Mouse (Mus musculus): ENCODE measurements around the gene Lce1i. TPM values are rescaled to one million over a fixed set of nuclear protein-coding genes. Genes with fewer than 3 reads are reported as not detected.
"Not testable (repeated sequence)": the region's sequence is repeated elsewhere in the genome, so short reads cannot be mapped to it uniquely, and the experiment has no call there.

Lce1i gene
- not detected for total RNA-seq (2021)

DNA sequence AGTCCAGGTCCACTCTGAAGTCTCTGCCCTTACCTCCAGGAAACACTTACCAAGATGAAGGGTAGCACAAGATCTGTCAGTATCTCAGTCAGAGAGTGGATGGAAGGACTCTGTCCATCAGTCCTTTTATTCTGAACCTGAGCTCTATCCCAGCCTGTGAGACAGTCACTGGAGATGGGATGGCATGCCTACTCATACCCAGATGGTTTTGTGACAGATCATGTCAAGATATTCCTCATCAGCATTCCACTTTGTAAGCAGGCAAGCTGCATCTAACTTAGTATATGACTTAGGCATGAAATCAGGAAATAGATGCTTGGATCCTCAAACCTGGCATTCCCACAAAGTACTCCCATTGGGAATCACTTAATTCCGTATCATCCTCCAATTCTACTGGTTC lies at the start of gene Lce1i:
Gene Lce1i, minus strand, starts transcription at position 101 of the 400 bp plus-strand sequence.
- DNase-seq, result no peak
- intact Hi-C loops (cut with DNase I), result no loop called here

DNA sequence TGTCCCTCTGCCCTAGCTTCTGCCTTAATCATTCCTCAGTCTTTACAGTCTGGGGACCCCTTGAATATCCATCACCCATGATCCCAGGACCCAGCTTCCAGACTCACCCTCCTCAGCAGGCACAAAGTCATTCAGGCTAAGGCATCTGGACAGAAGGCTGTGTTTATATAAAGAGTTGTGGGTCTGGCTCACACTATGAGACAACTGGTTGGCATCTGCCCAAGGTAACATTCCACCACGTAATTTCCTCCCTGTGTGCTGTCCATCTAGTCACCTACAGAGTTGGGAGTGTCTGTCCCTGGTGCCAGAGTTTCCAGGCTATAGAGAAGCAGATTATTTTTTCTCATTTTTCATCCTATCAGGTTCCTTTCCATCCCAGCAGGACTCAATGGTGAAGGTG lies 48.4 kb upstream of the Lce1i start, which contains the start of gene Kprp:
Gene Kprp, minus strand, starts transcription at position 140 of the 400 bp plus-strand sequence.
- intact Hi-C loops (cut with DNase I), result no loop called here
- no peak for DNase-seq

DNA sequence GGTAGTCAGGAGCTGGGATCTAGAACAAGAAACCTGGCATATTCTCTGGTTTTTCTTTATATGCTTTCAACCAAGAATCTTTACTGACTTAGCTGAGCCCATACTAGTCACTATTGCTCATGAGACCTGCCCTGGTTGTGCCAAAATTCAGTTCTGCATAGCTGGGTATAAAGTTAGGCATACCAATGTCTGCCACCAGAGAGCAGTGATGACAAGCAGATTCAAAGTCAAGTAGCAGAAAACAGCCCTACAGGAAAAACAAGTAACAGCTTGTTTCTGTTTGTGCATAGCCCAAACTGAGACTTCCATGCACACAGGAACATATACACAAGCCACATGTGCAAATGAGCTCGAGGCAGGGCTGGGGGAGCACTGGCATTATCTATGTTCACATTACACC lies 47.1 kb upstream of the Lce1i start:
- DNase-seq, result no peak
- intact Hi-C loops (cut with DNase I), result no loop called here

DNA sequence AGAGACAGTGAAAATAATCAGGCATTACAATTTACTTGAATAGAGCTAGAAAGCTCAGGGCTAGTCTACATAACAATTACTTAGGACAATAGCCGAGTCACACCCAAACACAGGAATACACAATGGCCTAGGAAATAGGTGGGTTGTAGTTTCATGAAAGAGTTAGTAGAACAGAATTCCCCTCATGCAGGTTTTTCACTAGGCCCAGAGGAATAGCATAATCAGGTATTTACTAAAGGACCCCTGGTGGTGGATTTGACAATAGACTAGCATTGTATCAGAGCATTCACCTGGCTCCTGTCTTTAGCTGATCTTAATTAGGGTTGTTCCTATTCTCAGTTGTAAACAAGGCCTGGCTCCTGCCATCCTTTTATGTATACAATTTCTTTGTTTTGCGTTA lies 37.3 kb upstream of the Lce1i start:
- intact Hi-C loops (cut with DNase I); DNase-seq: not testable (repeated sequence)

DNA sequence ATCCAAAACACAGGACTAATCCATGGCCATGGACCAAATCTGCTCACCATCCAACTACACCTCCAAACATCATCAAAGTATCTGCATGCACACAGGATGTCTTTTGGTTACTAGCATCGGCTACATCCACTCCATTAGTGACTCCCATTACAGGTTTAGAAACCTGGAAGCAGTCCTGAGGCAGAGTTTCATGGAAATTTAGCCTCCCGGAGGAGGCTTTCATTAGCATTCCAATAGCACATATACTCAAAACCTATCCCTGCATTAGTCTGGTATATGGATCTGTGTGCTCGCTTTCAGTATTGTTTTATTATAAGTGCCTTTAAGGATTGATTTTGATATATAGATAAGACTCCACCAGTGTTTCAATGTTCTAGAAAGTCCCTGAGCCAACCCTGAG lies 36.9 kb upstream of the Lce1i start:
- DNase-seq, result no peak
- intact Hi-C loops (cut with DNase I), result no loop called here

DNA sequence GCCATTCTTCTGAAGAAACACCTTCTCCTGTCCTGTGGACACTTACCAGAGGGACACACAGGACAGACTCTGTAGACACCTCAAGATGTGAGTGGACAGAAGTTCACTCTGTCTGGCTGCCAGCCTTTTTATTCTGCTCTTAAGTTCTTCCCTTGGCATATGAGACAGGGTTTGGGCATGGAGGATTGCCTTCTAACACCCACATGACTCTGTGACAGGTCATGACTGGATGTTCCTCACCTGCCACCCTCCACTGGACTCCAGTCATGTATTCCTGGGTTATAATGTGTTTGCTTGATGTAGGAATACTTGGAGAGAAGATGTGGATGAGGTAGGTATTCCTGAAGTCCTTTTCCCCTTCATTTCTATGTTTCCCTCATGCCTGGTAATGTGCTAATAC lies 29.1 kb upstream of the Lce1i start, which contains the start of gene Lce1k:
Gene Lce1k, minus strand, starts transcription at position 101 of the 400 bp plus-strand sequence.
- intact Hi-C loops (cut with DNase I), result no loop called here

DNA sequence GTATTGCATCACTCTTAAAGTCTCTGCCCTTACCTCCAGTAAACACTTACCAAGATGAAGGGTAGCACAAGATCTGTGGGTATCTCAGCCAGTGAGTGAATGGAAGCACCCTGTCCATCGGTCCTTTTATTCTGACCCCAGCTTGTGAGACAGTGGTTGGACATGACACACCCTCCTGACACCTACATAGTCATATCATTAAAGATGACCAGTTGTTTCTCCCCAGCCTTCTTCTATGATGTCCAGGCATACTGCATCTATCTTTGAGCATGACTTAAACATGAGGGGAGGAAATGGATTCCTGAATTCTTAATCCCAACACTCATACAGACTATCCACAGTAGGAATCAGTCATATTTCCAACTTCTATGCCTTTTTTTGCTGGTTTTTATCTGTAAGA lies 11.7 kb upstream of the Lce1i start, which contains the start of gene Lce1j:
Gene Lce1j, minus strand, starts transcription at position 101 of the 400 bp plus-strand sequence.
- no peak for DNase-seq
- intact Hi-C loops (cut with DNase I), result no loop called here

More for the DNA sequence above, 29.1 kb upstream of the Lce1i start, which contains the start of gene Lce1k:
- no peak for DNase-seq

DNA sequence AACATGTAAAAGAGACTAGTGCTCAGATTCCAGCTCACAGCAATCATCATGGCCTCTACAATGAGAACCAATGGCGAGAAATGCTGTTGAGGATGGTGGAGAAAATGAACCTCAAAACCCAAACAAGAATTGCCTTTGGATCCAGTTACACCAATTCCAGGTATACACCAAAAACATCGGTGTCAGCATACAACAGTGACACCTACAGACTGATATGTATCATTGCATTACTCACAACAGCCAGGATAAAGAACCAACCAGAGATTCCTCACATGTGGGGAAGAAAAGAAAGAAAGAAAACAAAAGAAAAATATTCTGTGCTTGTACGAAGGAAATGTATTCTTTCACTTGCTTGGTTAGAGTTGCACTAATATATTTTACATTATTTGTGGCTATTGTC lies 7.1 kb downstream of the Lce1i start:
- no peak for DNase-seq
- intact Hi-C loops (cut with DNase I), result no loop called here

DNA sequence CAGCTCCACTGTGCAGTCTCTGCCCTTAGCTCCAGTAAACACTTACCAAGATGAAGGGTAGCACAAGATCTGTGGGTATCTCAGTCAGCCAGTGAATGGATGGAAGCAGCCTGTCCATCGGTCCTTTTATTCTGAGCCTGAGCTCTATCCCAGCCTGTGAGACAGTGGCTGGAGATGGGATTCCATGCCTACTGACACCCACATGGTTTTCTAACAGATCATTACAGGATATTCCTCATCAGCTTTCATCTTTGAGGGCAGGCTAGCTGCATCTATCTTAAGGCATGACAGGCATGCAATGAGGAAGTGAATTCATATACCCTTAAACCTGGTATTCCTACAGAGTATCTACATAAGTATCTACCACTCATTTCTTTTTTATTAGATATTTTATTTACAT lies 13.7 kb downstream of the Lce1i start, which contains the start of gene Lce1h:
Gene Lce1h, minus strand, starts transcription at position 101 of the 400 bp plus-strand sequence.
- DNase-seq, result no peak
- intact Hi-C loops (cut with DNase I), result loop anchor here (10.0 kb wide), 1 partner anchor 610 kb away; no protein-coding TSS in a partner anchor

DNA sequence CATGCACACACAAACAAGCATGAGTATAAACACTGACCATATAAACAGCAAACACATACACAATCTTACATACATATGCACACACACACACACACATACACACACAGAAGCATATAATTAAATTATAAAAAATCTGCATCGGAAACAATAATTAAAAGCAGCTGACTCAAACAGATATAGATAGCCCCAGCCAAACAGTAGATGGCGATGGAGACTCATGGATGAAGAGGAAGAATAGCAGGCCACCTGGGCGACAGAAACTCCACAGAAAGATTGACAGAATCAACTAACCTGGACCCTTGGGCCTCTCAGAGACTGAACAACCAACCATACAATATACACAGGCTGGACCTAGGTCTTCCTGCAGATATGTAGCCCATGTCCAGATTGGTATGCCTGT lies 25.5 kb downstream of the Lce1i start:
- DNase-seq, result no peak
- intact Hi-C loops (cut with DNase I), result no loop called here

DNA sequence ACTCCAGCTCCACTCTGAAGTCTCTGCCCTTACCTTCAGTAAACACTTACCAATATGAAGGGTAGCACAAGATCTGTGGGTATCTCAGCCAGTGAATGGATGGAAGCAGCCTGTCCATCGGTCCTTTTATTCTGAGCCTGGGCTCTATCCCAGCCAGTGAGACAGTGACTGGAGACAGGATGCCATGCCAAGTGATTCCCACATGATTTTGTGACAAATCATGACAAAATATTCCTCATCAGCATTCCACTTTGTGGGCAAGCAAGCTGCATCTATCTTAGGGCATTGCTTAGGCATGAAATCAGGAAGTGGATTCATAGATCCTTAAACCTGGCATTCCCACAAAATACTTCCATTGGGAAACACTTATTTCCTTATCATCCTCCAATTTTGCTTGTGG lies 26.5 kb downstream of the Lce1i start, which contains the start of gene Lce1g:
Gene Lce1g, minus strand, starts transcription at position 101 of the 400 bp plus-strand sequence.
- DNase-seq, result no peak
- intact Hi-C loops (cut with DNase I), result no loop called here

DNA sequence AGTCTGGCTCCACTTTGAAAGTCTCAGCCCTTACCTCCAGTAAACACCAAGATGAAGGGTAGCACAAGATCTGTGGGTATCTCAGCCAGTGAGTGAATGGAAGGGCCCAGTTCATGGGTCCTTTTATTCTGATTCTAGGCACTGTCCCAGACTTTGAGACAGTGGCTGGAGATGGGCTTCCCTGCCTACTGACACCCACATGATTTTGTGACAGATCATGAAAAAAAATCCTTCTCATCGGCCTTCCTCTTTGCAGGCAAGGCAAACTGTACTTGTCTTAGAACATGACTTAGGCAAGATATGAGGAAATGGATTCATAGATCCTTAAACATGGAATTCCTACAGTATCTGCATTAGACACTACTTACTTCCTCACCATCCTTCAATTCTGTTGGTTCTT lies 39.7 kb downstream of the Lce1i start, which contains the start of gene Gm38119:
Gene Gm38119, minus strand, starts transcription at position 101 of the 400 bp plus-strand sequence.
- DNase-seq, result no peak
- intact Hi-C loops (cut with DNase I), result no loop called here

Other genes with a start within 250 kb of the Lce1i start
- not detected for gene 2310046K23Rik, start 244.4 kb downstream of the Lce1i start, total RNA-seq (2021)
- not detected for gene Ivl, start 205.2 kb downstream of the Lce1i start, total RNA-seq (2021)
- gene Smcp, start 189.9 kb downstream of the Lce1i start, total RNA-seq (2021), result not detected
- gene 2210017I01Rik, start 171.4 kb downstream of the Lce1i start, total RNA-seq (2021), result not detected
- gene Lce6a, start 157.2 kb downstream of the Lce1i start, total RNA-seq (2021), result not detected
- gene Lce1a1, start 130.6 kb downstream of the Lce1i start, total RNA-seq (2021), result not detected
- not detected for gene Lce1b, start 122.0 kb downstream of the Lce1i start, total RNA-seq (2021)
- not detected for gene Lce1a2, start 108.6 kb downstream of the Lce1i start, total RNA-seq (2021)
- not detected for gene Lce1c, start 99.7 kb downstream of the Lce1i start, total RNA-seq (2021)
- not detected for gene Lce1d, start 91.7 kb downstream of the Lce1i start, total RNA-seq (2021)
- gene Lce1e, start 69.8 kb downstream of the Lce1i start, total RNA-seq (2021), result not detected
- gene Lce1f, start 58.5 kb downstream of the Lce1i start, total RNA-seq (2021), result not detected
- not detected for gene Gm38119, start 39.8 kb downstream of the Lce1i start, total RNA-seq (2021)
- gene Lce1g, start 26.6 kb downstream of the Lce1i start, total RNA-seq (2021), result not detected
- not detected for gene Lce1h, start 13.8 kb downstream of the Lce1i start, total RNA-seq (2021)
- not detected for gene Lce1j, start 11.6 kb upstream of the Lce1i start, total RNA-seq (2021)
- not detected for gene Lce1k, start 29.0 kb upstream of the Lce1i start, total RNA-seq (2021)
- not detected for gene Kprp, start 48.3 kb upstream of the Lce1i start, total RNA-seq (2021)
- not detected for gene Lce1l, start 72.4 kb upstream of the Lce1i start, total RNA-seq (2021)
- not detected for gene 2310050C09Rik, start 91.3 kb upstream of the Lce1i start, total RNA-seq (2021)
- gene Lce3a, start 147.3 kb upstream of the Lce1i start, total RNA-seq (2021), result not detected
- gene Lce3b, start 154.1 kb upstream of the Lce1i start, total RNA-seq (2021), result not detected
- not detected for gene Lce3c, start 165.6 kb upstream of the Lce1i start, total RNA-seq (2021)
- not detected for gene Lce3d, start 178.5 kb upstream of the Lce1i start, total RNA-seq (2021)
- not detected for gene Lce3e, start 188.2 kb upstream of the Lce1i start, total RNA-seq (2021)
- gene Lce3f, start 213.3 kb upstream of the Lce1i start, total RNA-seq (2021), result not detected
- not detected for gene Crct1, start 236.8 kb upstream of the Lce1i start, total RNA-seq (2021)
- gene Lce1m, start 240.2 kb upstream of the Lce1i start, total RNA-seq (2021), result not detected

Data from heart, postnatal 36 days (tissue).